Mouse (Mus musculus) cerebellum, adult 9-11 months (tissue): ENCODE measurements around the gene Ube2c.

Source experiments
- DNase-seq: peaks from one replicate; pipeline ENCODE4 v3.0.0; 2022

The Ube2c gene

DNA sequence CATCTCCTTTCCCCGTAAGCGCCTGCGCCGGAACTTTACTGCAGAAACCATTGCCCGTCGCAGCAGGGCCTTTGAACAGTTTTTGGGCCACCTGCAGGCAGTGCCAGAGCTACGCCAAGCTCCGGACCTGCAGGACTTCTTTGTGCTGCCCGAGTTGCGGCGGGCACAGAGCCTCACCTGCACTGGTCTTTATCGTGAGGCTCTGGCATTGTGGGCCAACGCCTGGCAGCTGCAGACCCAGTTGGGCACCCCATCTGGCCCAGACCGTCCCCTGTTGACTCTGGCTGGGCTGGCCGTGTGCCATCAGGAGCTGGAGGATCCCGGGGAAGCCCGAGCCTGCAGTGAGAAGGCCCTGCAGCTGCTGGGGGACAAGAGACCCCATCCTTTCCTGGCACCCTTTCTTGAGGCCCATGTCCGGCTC, 22.2 kb downstream of the Ube2c start:
- peak; percentile 71 for DNase-seq

DNA sequence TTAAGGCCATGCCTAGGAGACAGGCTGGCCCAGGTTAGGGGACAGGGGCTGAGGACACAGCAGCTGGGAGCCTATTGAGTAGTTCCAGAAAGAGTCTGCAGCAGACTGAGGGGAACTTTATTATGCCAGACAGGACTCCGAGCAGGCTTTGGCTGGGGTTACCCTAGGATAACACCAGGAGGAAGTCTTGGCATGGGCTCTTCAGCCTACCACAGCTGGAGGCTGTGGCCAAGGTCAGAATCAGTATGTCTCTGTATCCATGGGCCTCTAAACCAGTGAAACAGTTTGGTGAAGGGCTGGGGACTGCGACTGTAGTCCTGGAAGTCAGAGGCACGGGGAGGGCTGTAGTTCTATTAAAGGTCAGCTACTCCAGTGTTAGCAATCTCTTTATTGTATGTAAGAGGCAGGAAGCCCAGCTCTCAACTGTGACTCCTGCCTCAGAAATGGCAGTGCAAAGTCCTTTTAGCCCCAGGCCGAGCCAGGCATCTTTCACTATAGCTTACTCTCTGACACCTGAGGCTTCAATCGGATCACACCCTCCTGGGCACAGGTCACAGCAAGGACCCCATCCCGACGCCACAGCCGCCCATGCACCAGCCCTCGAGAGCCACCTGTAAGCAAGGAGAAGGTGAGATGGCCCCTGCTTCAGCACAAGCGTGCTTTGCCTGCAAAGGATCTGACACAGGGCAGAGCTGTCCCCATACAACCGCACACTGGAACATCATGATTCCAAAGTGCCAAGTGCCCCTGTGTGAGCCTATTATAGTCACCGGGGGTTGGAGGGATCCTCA, 22.9 kb downstream of the Ube2c start:
- DNase-seq, result no peak

DNA sequence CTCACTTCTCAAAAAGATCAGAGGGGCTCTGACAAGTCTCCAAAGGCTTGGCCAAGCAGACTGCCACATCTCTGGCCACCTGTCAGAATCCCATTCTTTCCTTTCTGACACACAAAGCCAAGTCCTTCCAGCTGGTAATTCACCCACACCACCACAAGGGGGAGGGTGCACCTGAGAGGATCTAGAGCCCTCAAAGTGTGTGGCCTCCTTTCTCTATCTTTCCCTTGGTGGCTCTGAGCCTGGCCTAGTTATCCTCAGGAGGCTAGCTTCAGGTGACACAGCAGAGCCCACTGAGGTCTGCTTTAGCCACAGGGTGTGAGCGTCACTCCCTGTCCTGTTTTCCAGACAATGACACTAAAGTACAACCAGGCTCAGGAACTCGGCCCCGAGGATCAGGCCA, 23.5 kb downstream of the Ube2c start:
- DNase-seq, result peak; percentile 82

- DNase-seq, result no peak
These were observed 24.1 kb downstream of the Ube2c start for GRCm38 (mm10) chr2:164793772-164794171.

DNA sequence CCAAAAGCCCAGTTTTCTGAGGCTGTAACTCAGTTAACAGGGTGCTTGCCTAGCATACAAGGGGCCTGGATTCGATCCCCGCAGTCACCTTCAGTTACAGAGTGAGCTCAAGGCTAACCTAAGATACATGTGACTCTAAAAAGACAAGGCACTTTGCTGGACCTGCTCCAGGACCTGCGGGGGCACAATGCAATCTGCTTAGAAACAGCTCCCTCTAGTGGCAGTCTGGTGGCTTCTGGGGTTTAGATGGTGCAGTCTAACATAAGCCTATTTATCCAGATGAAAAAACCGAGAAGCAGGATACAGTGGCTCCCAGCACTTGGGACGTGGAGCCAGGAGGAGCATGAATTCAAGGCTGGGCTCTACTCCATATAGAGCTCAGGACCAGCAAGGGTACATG, 24.6 kb downstream of the Ube2c start:
- peak; percentile 85 for DNase-seq

DNA sequence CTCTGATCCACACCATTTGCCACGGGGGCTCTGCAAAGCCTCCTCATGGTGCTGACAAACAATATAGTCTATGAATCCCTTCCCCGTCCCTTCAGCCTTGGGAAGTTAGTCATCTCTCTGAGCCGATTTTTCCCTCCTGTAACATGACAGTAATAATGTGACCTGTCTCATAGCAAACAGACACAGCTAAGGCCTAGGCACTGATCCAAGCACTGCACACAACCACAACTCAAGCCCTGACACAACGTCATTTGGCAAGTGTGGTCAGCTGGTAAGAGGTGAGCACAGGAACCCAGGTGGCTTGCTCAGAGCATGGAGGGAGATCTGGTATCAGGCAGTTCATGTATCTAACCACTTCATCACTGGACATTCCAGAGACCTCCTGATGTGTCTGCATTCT, 26.2 kb downstream of the Ube2c start:
- DNase-seq, result peak; percentile 22

GRCm38 (mm10) chr2:164798554-164798953, 28.9 kb downstream of the Ube2c start:
- peak; percentile 10 for DNase-seq

DNA sequence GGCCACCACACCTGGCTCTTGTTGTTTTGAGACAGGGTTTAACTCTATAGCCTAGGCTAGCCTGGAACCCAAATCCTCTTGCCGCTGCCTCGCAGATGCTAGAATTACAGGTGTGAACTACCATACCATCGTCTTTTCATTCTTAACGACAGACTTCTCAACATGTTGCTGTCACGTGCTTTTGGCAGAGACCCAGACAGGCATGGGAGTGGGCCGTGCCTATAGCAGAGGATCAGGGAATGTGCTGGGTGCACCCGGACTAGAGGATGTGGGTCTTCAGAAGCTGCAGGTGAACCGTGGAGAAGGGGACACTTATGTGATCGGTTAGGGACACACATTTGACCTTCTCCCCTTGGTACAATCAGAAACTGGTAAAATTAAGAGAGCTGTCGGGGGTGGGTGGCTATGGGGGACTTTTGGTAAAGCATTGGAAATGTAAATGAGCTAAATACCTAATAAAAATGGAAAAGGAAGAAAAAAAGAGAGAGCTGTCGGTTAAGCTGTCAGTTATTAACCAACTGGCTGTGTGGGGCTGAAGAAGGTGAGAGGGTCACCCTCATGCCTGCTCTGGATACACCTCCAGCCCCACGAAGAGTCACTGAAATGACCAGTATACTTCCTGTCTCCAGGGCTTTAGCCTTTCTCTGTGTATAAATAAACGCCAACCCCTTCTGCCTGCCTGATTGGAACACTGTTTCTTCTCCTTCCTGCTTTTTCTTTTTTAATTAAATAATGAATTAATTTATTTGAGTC, 30.7 kb downstream of the Ube2c start:
- no peak for DNase-seq

DNA sequence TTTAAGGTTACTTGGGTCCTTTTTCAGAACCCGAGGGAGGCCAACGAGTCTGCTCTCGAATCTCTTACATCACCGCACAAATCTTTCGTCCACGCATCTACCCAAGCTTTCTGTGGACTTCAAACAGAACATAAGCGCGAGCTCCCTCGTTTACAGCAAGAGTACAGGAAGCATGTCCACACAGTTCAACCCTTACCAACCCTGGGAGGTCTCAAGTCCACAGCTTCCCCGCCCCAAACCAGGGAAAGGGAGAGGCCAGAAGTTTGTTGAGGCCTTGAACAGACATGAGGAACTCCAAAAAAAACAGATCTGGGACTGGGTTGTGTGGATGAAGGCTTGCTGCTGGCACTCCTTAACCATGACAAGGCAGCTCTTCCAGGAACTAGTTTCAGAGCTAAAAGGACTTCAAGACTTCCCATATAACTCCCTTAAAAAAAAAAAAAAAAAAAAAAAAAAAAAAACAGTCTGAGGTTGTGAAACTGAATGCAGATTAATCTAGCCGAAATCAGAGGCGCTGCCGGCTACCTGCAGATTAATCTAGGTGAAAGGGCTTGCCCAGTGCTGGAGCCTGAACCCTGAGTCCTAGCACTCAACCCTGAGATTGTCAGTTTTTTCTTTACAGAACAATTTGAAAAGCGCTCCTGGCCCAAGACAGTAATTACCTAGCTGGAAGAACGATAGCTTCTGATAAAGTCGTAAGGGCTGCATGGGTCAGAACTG, 33.7 kb downstream of the Ube2c start:
- DNase-seq, result no peak

- no peak for DNase-seq
These were observed 34.2 kb downstream of the Ube2c start for GRCm38 (mm10) chr2:164803921-164804313.

GRCm38 (mm10) chr2:164804533-164805331, 35.0 kb downstream of the Ube2c start, which contains the start of the genes Acot8 and Zswim3:
TSS of gene Acot8 (minus strand) at chr2:164804882.
TSS of gene Zswim3 (plus strand) at chr2:164805098.
- DNase-seq, result peak; percentile 98

GRCm38 (mm10) chr2:164805332-164805718, 35.6 kb downstream of the Ube2c start:
- no peak for DNase-seq

GRCm38 (mm10) chr2:164806614-164807013, 36.9 kb downstream of the Ube2c start:
- DNase-seq, result no peak

DNA sequence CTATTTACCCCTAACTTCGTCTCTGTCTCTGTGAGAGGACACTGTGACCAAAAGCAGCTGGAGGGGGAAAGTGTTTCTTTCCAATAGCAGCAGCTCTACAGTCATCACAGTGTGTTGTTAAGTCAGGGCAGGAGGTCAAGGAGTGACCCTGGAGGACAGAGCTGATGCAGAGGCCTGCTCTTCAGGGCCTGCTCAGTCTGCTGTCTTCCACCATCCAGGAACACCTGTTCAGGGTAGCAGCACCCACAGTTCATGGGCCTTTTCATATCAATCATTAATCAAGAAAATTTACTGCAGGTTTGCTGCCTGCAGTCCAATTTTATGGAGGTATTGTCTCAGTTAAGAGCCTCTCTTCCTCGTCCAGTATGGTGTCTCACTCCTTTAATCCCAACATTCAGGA, 43.9 kb downstream of the Ube2c start:
- DNase-seq, result no peak

DNA sequence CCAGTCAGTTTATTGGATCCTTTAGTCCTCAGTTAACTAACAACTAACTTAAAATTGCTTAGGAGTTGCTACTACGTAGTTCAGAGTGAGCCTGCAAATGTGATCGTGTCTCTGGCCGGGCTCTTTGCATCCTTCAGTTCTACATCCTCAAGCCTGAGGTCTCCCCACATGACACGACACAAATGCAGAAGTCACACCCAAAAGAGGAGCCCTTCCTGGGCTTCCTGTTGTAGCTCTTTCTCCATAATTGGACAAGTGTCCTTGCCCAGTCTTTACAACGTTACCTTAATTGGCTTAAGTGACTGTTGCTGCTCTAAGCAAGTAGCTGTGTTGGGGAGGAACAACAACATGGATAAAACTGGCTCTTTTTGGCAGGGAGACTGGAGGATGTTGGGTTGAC, 45.6 kb downstream of the Ube2c start:
- no peak for DNase-seq

DNA sequence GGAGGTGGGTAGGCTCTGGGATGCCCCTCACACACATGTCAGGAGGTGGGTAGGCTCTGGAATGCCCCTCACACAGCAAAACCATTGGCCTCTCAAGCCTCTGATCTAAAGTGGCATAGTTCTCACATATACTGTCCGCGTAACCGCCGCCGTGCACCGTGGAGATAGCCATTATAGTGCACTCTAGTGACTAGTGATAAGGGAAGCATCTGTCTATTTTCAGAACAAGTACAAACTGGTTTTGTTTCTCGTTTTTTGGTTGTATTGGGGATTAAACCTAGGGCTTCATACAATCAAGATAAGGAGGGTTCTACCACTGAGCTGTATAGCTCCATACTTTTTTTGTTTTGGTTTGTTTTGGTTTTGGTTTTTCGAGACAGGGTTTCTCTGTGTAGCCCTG, 46.1 kb downstream of the Ube2c start:
- DNase-seq, result no peak

DNA sequence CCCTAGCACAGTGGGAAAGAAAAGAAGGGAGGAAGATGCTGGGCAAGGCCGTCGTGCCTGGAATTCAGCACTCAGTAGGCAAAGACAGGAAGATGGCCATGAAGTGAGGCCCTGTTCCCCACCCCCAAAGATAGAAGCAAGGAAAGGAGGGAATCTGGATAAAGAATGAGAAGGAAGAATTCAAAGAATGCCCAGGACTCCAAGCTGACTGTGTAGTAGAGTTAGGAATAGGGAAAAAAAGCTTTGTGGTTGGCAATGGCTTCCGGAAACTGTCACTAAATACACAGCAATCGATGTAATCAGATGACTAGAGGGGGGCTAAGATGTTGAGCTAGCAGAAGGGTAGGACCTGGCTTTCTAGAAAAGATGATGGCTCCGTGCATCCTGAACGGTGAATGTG, 47.5 kb downstream of the Ube2c start:
- DNase-seq, result no peak

- DNase-seq, result no peak
These were observed 48.0 kb downstream of the Ube2c start for GRCm38 (mm10) chr2:164817703-164818102.

DNA sequence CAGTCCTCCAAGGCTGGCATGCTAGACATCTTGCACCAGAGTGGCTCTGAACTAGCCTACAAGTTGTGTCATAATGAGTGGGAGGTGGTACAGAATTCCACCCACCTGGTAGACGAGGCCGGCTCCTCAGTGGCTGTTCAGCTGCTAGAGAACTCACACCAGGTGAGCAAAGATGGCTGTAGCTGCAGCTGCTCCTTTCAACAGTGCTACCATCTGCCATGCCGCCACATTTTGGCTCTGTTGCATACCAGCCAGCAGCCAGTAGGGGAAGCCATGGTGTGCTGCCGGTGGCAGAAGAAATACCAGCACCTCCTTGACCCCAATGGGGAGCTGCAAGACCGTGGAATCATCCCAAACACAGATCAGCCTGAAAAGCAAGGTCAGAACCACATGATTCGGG, 51.4 kb downstream of the Ube2c start:
- peak; percentile 56 for DNase-seq

DNA sequence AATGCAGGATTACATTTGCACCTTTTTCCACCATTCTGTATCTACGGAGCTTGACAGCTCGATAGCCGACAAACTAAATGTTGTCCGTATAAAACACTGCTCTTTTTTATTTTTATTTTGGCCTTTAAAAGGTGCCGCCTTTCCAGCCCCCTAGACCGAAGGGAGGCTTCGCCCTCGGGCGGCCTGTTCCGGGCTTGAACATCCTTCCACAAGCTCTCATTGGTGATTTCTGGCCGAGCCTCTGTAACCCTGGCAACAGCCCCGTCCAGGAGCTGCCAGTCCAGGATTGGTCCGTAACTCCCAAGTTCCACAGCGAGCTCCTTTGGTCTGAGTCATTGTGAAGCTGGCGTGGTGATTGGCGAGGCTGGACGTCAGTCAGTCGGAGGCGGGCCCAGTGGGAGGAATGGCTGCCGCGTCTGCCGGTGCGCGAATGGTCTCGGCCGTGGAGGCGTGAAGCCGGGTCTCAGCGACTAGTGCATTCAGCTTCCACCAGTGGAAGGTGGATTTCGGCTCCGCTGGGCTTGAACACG, 53.0 kb downstream of the Ube2c start, which contains the start of gene Zswim1:
Gene Zswim1 (plus strand): TSS at position 51 of the 530 bp plus-strand sequence.
- peak; percentile 99 for DNase-seq

DNA sequence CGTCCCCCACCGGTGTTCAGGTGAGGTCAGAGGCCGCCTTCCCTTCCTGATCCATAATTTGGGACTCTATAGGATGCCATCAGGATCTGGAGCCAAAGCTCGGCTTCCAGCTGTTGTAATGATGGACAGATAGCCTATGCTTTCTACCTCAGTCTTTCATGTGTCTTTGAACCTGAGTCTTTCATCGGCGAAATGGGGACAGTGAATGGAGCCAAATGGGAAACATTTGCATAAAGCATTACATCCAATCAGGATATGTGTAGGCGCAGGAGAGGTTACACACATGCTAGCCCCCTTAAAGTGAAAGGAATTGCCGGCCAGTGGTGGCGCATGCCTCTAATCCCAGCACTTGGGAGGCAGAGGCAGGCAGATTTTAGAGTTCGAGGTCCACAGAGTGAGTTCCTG, 53.5 kb downstream of the Ube2c start:
- no peak for DNase-seq

DNA sequence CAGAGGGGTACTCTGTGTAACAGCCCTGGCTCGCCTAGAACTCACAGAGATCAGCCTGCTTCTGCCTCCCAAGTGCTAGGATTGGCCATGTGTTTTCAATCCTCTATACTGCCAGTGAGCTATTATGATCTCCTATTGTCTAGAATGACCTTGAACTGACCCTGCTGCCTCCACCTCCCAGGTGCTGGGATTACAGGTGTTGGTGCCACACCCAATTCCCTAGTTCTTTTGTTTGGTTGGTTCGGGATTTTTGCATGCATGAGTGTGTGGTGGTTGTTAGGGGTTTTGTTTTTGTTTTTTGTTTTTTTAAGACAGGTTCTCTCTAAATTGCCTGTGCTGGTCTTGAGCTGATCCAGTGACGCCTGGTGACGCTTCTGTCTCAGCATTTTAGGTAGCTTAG, 54.3 kb downstream of the Ube2c start:
- no peak for DNase-seq
